Mouse (Mus musculus) liver, postnatal 0 days (tissue): Measurements from ENCODE around the gene Ifna1.

ENCODE experiments used
- CTCF ChIP-seq: sonication (generic); IDR thresholded peaks from 2 replicates; pipeline ENCODE4 v1.5.1; 2016; ENCODE audit warnings: antibody characterized with exemption, low read depth
- EP300 ChIP-seq: IDR thresholded peaks from 2 replicates; pipeline ENCODE4 v1.6.1; 2016; ENCODE audit warnings: antibody characterized with exemption, low read depth, mild to moderate bottlenecking

GRCm38 (mm10) chr4:88840058-88840457 is 9.8 kb upstream of the Ifna1 start:
- TF ChIP-seq CTCF (no peak), EP300 (no peak)
